Mouse (Mus musculus) MEL (cell line): ENCODE measurements around the gene Entpd3. TPM values are rescaled to one million over a fixed set of nuclear protein-coding genes. Genes with fewer than 3 reads are reported as not detected.

Experiments used
- DNase-seq: peaks from one replicate; pipeline ENCODE4 v3.0.0; 2011; ENCODE audit warnings: low read depth, low spot score
- H3K27ac ChIP-seq: 2 replicates; pipeline ENCODE4 v1.5.1; 2012; ENCODE audit warnings: low read depth, mild to moderate bottlenecking, control low read depth, low read length, moderate library complexity; ENCODE audit not compliant: control insufficient read depth
- H3K27me3 ChIP-seq, 2 experiments: fragments of 150-350 bp in 1 of 2; sonication (generic) in 1 of 2; 2 replicates each; pipeline ENCODE4 v1.6.1; 2012; ENCODE audit warnings: low read length in 2 of 2, mild to moderate bottlenecking in 2 of 2, improper control_type of control experiment in 1 of 2, moderate library complexity in 1 of 2; ENCODE audit not compliant: insufficient read depth in 2 of 2, control insufficient read depth in 1 of 2
- H3K36me3 ChIP-seq, 2 experiments: 2 replicates each; pipeline ENCODE4 v1.6.1; 2012 to 2014; ENCODE audit warnings: low read length in 2 of 2, improper control_type of control experiment in 1 of 2, inconsistent platforms in 1 of 2, mild to moderate bottlenecking in 1 of 2; ENCODE audit not compliant: insufficient read depth in 2 of 2, control insufficient read depth in 1 of 2
- H3K4me1 ChIP-seq, 2 experiments: fragments of 150-350 bp in 1 of 2; sonication (generic) in 1 of 2; 2 replicates each; pipeline ENCODE4 v1.6.1; 2012; ENCODE audit warnings: low read length in 2 of 2, improper control_type of control experiment in 1 of 2, mild to moderate bottlenecking in 1 of 2; ENCODE audit not compliant: insufficient read depth in 2 of 2, control insufficient read depth in 1 of 2
- H3K4me3 ChIP-seq, 2 experiments: fragments of 150-350 bp in 1 of 2; sonication (generic) in 1 of 2; 2 replicates each; pipeline ENCODE4 v1.5.1; 2012; ENCODE audit warnings: low read depth in 2 of 2, low read length in 2 of 2, mild to moderate bottlenecking in 2 of 2, moderate library complexity in 2 of 2, control low read depth in 1 of 2, improper control_type of control experiment in 1 of 2; ENCODE audit not compliant: control insufficient read depth in 1 of 2, insufficient read depth in 1 of 2
- H3K79me2 ChIP-seq: 2 replicates; pipeline ENCODE4 v1.6.1; 2012; ENCODE audit warnings: mild to moderate bottlenecking, low read length, moderate library complexity; ENCODE audit not compliant: control insufficient read depth, poor library complexity, insufficient read depth
- H3K9ac ChIP-seq: 2 replicates; pipeline ENCODE4 v1.6.1; 2012; ENCODE audit warnings: low read depth, mild to moderate bottlenecking, control low read depth, low read length, moderate library complexity; ENCODE audit not compliant: control insufficient read depth, poor library complexity, severe bottlenecking
- H3K9me3 ChIP-seq: fragments of 150-350 bp; sonication (generic); replicated peaks from 2 replicates; pipeline ENCODE4 v1.6.1; 2012; ENCODE audit warnings: mild to moderate bottlenecking, low read length, improper control_type of control experiment, moderate library complexity; ENCODE audit not compliant: insufficient read depth
- CHD2 ChIP-seq: IDR thresholded peaks from 2 replicates; pipeline ENCODE4 v1.6.1; 2011; ENCODE audit warnings: low read length, improper control_type of control experiment
- CTCF ChIP-seq, 3 experiments: IDR thresholded peaks in 2 of 3; conservative IDR thresholded peaks in 1 of 3; 2 replicates each; pipeline ENCODE4 v1.5.1; 2011 to 2012; ENCODE audit warnings: low read length in 3 of 3, low read depth in 2 of 3, mild to moderate bottlenecking in 2 of 3, improper control_type of control experiment in 1 of 3, inconsistent platforms in 1 of 3, mixed read lengths in 1 of 3, moderate library complexity in 1 of 3; ENCODE audit not compliant: control insufficient read depth in 1 of 3, insufficient read depth in 1 of 3, poor library complexity in 1 of 3, severe bottlenecking in 1 of 3
- E2F4 ChIP-seq: IDR thresholded peaks from 2 replicates; pipeline ENCODE4 v1.6.1; 2011; ENCODE audit warnings: low read depth, low read length, improper control_type of control experiment, borderline replicate concordance
- EP300 ChIP-seq, 2 experiments: IDR thresholded peaks; 2 replicates each; pipeline ENCODE4 v1.6.1; 2011; ENCODE audit warnings: improper control_type of control experiment in 2 of 2, low read length in 2 of 2, low read depth in 1 of 2, mild to moderate bottlenecking in 1 of 2
- GABPA ChIP-seq: IDR thresholded peaks from 2 replicates; pipeline ENCODE4 v1.6.1; 2012; ENCODE audit warnings: low read depth, mild to moderate bottlenecking, inconsistent platforms, low read length, improper control_type of control experiment, moderate library complexity
- JUND ChIP-seq: IDR thresholded peaks from 2 replicates; pipeline ENCODE4 v1.6.1; 2011; ENCODE audit warnings: low read depth, mild to moderate bottlenecking, improper control_type of control experiment, low read length
- MYC ChIP-seq: IDR thresholded peaks from 2 replicates; pipeline ENCODE4 v1.6.1; 2011; ENCODE audit warnings: low read depth, mild to moderate bottlenecking, low read length, improper control_type of control experiment, moderate library complexity
- NRF1 ChIP-seq: IDR thresholded peaks from 2 replicates; pipeline ENCODE4 v1.6.1; 2014; ENCODE audit warnings: low read depth, mild to moderate bottlenecking, inconsistent platforms, low read length, improper control_type of control experiment, moderate library complexity; ENCODE audit not compliant: poor library complexity, insufficient read depth, severe bottlenecking
- POLR2AphosphoS2 ChIP-seq: IDR thresholded peaks from 2 replicates; pipeline ENCODE4 v1.6.1; 2011; ENCODE audit warnings: low read length, improper control_type of control experiment
- SIN3A ChIP-seq: IDR thresholded peaks from 2 replicates; pipeline ENCODE4 v1.6.1; 2012; ENCODE audit warnings: low read length, improper control_type of control experiment, inconsistent platforms
- TAL1 ChIP-seq: IDR thresholded peaks from 2 replicates; pipeline ENCODE4 v1.6.1; 2012; ENCODE audit warnings: mild to moderate bottlenecking, inconsistent platforms, low read length, moderate library complexity, mixed read lengths
- UBTF ChIP-seq: IDR thresholded peaks from 2 replicates; pipeline ENCODE4 v1.6.1; 2012; ENCODE audit warnings: low read depth, mild to moderate bottlenecking, inconsistent platforms, low read length, improper control_type of control experiment, moderate library complexity, borderline replicate concordance; ENCODE audit not compliant: insufficient read depth
- USF1 ChIP-seq: IDR thresholded peaks from 2 replicates; pipeline ENCODE4 v1.6.1; 2014; ENCODE audit warnings: low read depth, mild to moderate bottlenecking, inconsistent platforms, low read length, improper control_type of control experiment, moderate library complexity
- polyA plus RNA-seq, 2 experiments: library from polyadenylated mRNA; stranded (reverse) in 1 of 2; unstranded in 1 of 2; fragments of >175 nt in 1 of 2; fragments of >200 nt in 1 of 2; gene quantifications; 2 replicates each; pipeline versions ENCODE4 v1.2.1 to v1.2.4; 2012; ENCODE audit warnings: low replicate concordance in 2 of 2, low read depth in 1 of 2; ENCODE audit not compliant: insufficient read length in 2 of 2, insufficient read depth in 1 of 2, missing spikeins in 1 of 2
- total RNA-seq: library from RNA; depleted of rRNA; stranded (reverse); fragments of 300-350 nt; gene quantifications from 2 replicates; pipeline ENCODE4 v1.2.3, GENCODE M21; 2012

Entpd3 gene
- total and polyA plus RNA-seq, 3 experiments: 0.03 TPM; not detected in 2

- peak; percentile 13 for DNase-seq
- no peak overlapping the region for H3K27ac ChIP-seq
- H3K27me3 ChIP-seq: no peaks in the 10 kb centered on the region; a peak in 1 of 4 replicates
- H3K4me3 ChIP-seq: no peak overlapping the region
- TF ChIP-seq NRF1 (no peak), SIN3A (no peak), CTCF (IDR thresholded peaks at IDR 0.05 in 2 of 3, conservative IDR thresholded peaks at IDR 0.05 in 1 of 3; ENCODE audit: control insufficient read depth in 1 of 3, insufficient read depth in 1 of 3, low read depth in 2 of 3, low read length in 3 of 3, poor library complexity in 1 of 3, severe bottlenecking in 1 of 3) (peak in 1 of 3 experiments; percentile 23; a peak in 1 of 6 replicates), JUND (no peak)
- no peaks in the 10 kb centered on the region for H3K4me1 ChIP-seq
- H3K36me3 ChIP-seq: no peaks in the 10 kb centered on the region
- H3K9ac ChIP-seq: no peak overlapping the region
- no peaks in the 10 kb centered on the region for H3K9me3 ChIP-seq
- H3K79me2 ChIP-seq: no peaks in the 10 kb centered on the region
These were observed 11.7 kb upstream of the Entpd3 start for GRCm38 (mm10) chr9:120527919-120528318.

GRCm38 (mm10) chr9:120528815-120529510, 10.7 kb upstream of the Entpd3 start:
- no peak for DNase-seq
- Histone ChIP-seq H3K36me3 (no peaks in the 10 kb centered on the region), H3K9ac (no peak overlapping the region)
- TF ChIP-seq USF1 (0 out of 2 replicates have a peak, but pooled peaks have one; percentile 13), MYC (no peak), UBTF (no peak)
- TF ChIP-seq, all 39 proteins: peak for 1
- no peak overlapping the region for H3K27ac ChIP-seq
- no peaks in the 10 kb centered on the region; a peak in 1 of 4 replicates for H3K27me3 ChIP-seq
- no peaks in the 10 kb centered on the region for H3K79me2 ChIP-seq
- no peaks in the 10 kb centered on the region for H3K4me1 ChIP-seq
- H3K4me3 ChIP-seq: no peak overlapping the region
- no peaks in the 10 kb centered on the region for H3K9me3 ChIP-seq

GRCm38 (mm10) chr9:120530471-120530870, 9.1 kb upstream of the Entpd3 start:
- Histone ChIP-seq H3K79me2 (no peaks in the 10 kb centered on the region), H3K9me3 (no peaks in the 10 kb centered on the region), H3K4me1 (no peaks in the 10 kb centered on the region), H3K27me3 (no peaks in the 10 kb centered on the region; a peak in 1 of 4 replicates), H3K4me3 (no peak overlapping the region), H3K36me3 (no peaks in the 10 kb centered on the region), H3K9ac (no peak overlapping the region), H3K27ac (no peak overlapping the region)
- TF ChIP-seq EP300 (IDR thresholded peaks at IDR 0.05; ENCODE audit: low read depth in 1 of 2, low read length in 2 of 2) (no peak), CHD2 (no peak), GABPA (no peak), E2F4 (no peak), TAL1 (no peak), POLR2AphosphoS2 (no peak)
- DNase-seq: no peak
